Mouse (Mus musculus): ENCODE measurements around the gene Rhot2. TPM values are rescaled to one million over a fixed set of nuclear protein-coding genes. Genes with fewer than 3 reads are reported as not detected.
"Not testable (repeated sequence)": the region's sequence is repeated elsewhere in the genome, so short reads cannot be mapped to it uniquely, and the experiment has no call there.

The Rhot2 gene
- polyA plus RNA-seq, 1 experiment from 2014 or later = 26.8 TPM

- no peak overlapping the region for H3K4me3 ChIP-seq
- H3K4me1 ChIP-seq = peaks cover 34% of the 10 kb centered on the region
- H3K9ac ChIP-seq = no peak overlapping the region
- H3K27me3 ChIP-seq = no peaks in the 10 kb centered on the region
- H3K4me2 ChIP-seq (replicated peaks) = no peak overlapping the region
- ATAC-seq (ENCODE audit: low FRiP score, low read depth) = no peak
- H3K27ac ChIP-seq = no peak overlapping the region
- H3K36me3 ChIP-seq = peaks cover 1% of the 10 kb centered on the region
- WGBS = 77% methylated on average over 3 of the region's 3 CpGs
- H3K9me3 ChIP-seq = no peaks in the 10 kb centered on the region
Measured at GRCm38 (mm10) chr17:25872676-25873075, 28.0 kb upstream of the Rhot2 start.

- ATAC-seq (ENCODE audit: low FRiP score, low read depth) = not testable (repeated sequence)
Measured at GRCm38 (mm10) chr17:25871566-25871965, 26.9 kb upstream of the Rhot2 start.

DNA sequence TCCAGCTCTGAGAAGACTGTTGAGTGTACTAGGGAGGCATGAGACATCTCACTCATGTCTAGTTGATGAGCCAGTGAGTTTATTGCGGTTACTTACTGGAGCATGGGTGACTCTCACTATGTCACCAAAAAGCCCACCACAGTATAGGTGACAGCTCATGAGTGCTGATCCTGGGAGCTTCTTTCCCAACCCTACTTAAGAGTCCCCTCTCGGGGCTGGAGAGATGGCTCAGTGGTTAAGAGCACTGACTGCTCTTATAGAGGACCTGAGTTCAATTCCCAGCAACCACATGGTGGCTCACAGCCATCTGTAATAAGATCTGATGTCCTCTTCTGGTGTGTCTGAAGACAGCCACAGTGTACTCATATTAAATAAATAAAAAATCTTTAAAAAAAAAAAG lies 25.3 kb upstream of the Rhot2 start:
- no peaks in the 10 kb centered on the region for H3K36me3 ChIP-seq
- peaks cover 22% of the 10 kb centered on the region for H3K4me1 ChIP-seq
- no peak overlapping the region for H3K9ac ChIP-seq
- no peaks in the 10 kb centered on the region for H3K27me3 ChIP-seq
- H3K4me2 ChIP-seq (replicated peaks) = no peak overlapping the region
- 85% methylated on average over 2 of the region's 2 CpGs for WGBS
- no peak overlapping the region for H3K27ac ChIP-seq
- ATAC-seq (ENCODE audit: low FRiP score, low read depth) = no peak
- H3K4me3 ChIP-seq = no peak overlapping the region
- no peaks in the 10 kb centered on the region for H3K9me3 ChIP-seq

More at GRCm38 (mm10) chr17:25871566-25871965, 26.9 kb upstream of the Rhot2 start:
- not testable (repeated sequence) for H3K9me3 ChIP-seq; H3K36me3 ChIP-seq; H3K4me2 ChIP-seq (replicated peaks); H3K27me3 ChIP-seq; H3K27ac ChIP-seq; H3K4me3 ChIP-seq; H3K9ac ChIP-seq
- H3K4me1 ChIP-seq = peaks cover 31% of the 10 kb centered on the region

DNA sequence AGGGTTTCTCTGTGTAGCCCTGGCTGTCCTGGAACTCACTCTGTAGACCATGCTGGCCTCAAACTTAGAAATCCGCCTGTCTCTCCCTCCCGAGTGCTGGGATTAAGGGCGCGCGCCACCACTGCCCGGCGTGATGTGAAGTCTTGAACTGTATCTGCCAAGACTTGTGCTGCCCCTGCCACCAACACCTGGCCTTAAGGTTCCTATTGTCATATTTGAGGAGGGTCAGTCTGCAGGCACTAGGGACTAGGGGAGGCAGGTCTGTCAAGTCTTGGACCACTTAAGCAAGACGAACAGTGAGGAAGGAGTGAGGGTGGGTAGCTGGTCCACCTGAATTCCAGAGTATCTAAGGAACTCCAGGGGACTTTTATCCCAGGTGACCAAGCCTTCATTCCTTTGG lies 24.8 kb upstream of the Rhot2 start:
- H3K4me2 ChIP-seq (replicated peaks) = no peak overlapping the region
- ATAC-seq (ENCODE audit: low FRiP score, low read depth) = no peak
- no peak overlapping the region for H3K27ac ChIP-seq
- no peaks in the 10 kb centered on the region for H3K36me3 ChIP-seq
- no peak overlapping the region for H3K4me3 ChIP-seq
- no peak overlapping the region for H3K9ac ChIP-seq
- WGBS = 91% methylated on average over 8 of the region's 8 CpGs
- peaks cover 22% of the 10 kb centered on the region for H3K4me1 ChIP-seq
- H3K27me3 ChIP-seq = no peaks in the 10 kb centered on the region
- no peaks in the 10 kb centered on the region for H3K9me3 ChIP-seq

DNA sequence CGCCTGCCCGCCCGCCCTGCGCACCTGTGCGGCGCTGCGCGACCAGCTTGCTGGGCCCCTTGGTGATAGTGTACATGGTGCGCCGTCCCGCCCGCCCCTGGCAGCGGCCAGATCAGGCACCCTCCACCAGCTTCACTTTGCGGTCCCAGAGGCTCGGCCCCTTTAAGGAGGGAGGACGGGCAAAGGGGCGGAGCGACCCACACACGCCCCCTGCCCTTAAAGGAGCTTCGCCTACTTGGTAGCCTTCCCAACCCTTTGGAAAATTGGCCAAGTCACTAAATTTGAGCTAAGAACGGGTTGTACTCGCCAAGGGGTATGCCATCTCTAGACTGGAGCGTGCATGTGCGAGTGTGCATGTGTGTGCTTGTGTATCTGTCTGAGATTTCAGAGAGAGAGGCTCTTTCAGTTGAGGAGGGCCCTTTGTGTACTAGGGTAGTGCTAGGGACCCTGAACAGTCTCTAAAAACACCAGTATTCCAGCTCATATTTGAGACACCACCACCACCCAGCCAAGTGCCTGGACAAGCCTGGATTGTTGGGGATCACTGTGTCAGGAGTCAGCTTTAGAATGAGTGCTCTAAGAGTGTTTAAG lies 24.0 kb upstream of the Rhot2 start, which contains the start of gene Mcrip2:
Gene Mcrip2, minus strand, starts transcription at position 164 of the 591 bp plus-strand sequence.
- Histone ChIP-seq H3K4me2 (replicated peaks) (peak within 1 kb of the TSS; percentile 99), H3K27me3 (no peaks in the 10 kb centered on the region), H3K4me3 (peak within 1 kb of the TSS; percentile 82), H3K36me3 (no peaks in the 10 kb centered on the region), H3K9me3 (no peaks in the 10 kb centered on the region), H3K27ac (peak within 1 kb of the TSS; percentile 63; the same call in 1 of the 2 replicates), H3K9ac (peak within 1 kb of the TSS; percentile 72), H3K4me1 (peaks cover 15% of the 10 kb centered on the region)
- ATAC-seq (ENCODE audit: low FRiP score, low read depth) = peak; percentile 87
- 1% methylated on average over 23 of the region's 24 CpGs for WGBS

GRCm38 (mm10) chr17:25867836-25868600 lies 23.4 kb upstream of the Rhot2 start:
- no peak overlapping the region for H3K27ac ChIP-seq
- peaks cover 15% of the 10 kb centered on the region for H3K4me1 ChIP-seq
- no peaks in the 10 kb centered on the region for H3K27me3 ChIP-seq
- peak overlapping the region; percentile 82 for H3K4me3 ChIP-seq
- WGBS = 1% methylated on average over 42 of the region's 42 CpGs
- H3K9me3 ChIP-seq = no peaks in the 10 kb centered on the region
- H3K9ac ChIP-seq = peak overlapping the region; percentile 72
- ATAC-seq (ENCODE audit: low FRiP score, low read depth) = peak; percentile 12; the same call in 1 of the 2 replicates
- peak overlapping the region; percentile 99 for H3K4me2 ChIP-seq (replicated peaks)
- H3K36me3 ChIP-seq = no peaks in the 10 kb centered on the region

GRCm38 (mm10) chr17:25867509-25867835 lies 22.8 kb upstream of the Rhot2 start:
- Histone ChIP-seq H3K4me1 (peaks cover 15% of the 10 kb centered on the region), H3K9me3 (no peaks in the 10 kb centered on the region), H3K9ac (peak overlapping the region; percentile 72), H3K4me2 (replicated peaks) (peak overlapping the region; percentile 99), H3K4me3 (peak overlapping the region; percentile 82), H3K27me3 (no peaks in the 10 kb centered on the region), H3K27ac (no peak overlapping the region), H3K36me3 (no peaks in the 10 kb centered on the region)
- 14% methylated on average over 7 of the region's 7 CpGs for WGBS
- ATAC-seq (ENCODE audit: low FRiP score, low read depth) = no peak

GRCm38 (mm10) chr17:25866172-25866571 lies 21.5 kb upstream of the Rhot2 start:
- ATAC-seq (ENCODE audit: low FRiP score, low read depth) = no peak
- no peak overlapping the region for H3K4me2 ChIP-seq (replicated peaks)
- peaks cover 22% of the 10 kb centered on the region for H3K4me1 ChIP-seq
- no peaks in the 10 kb centered on the region for H3K9me3 ChIP-seq
- H3K27me3 ChIP-seq = no peaks in the 10 kb centered on the region
- no peak overlapping the region for H3K4me3 ChIP-seq
- no peak overlapping the region for H3K27ac ChIP-seq
- 84% methylated on average over 3 of the region's 3 CpGs for WGBS
- H3K36me3 ChIP-seq = no peaks in the 10 kb centered on the region
- no peak overlapping the region for H3K9ac ChIP-seq

GRCm38 (mm10) chr17:25865288-25865687 lies 20.6 kb upstream of the Rhot2 start:
- H3K27ac ChIP-seq = no peak overlapping the region
- H3K4me2 ChIP-seq (replicated peaks) = no peak overlapping the region
- WGBS = 91% methylated on average over 11 of the region's 11 CpGs
- H3K9ac ChIP-seq = no peak overlapping the region
- H3K9me3 ChIP-seq = no peaks in the 10 kb centered on the region
- no peak overlapping the region for H3K4me3 ChIP-seq
- H3K27me3 ChIP-seq = no peaks in the 10 kb centered on the region
- ATAC-seq (ENCODE audit: low FRiP score, low read depth) = no peak
- peaks cover 30% of the 10 kb centered on the region for H3K4me1 ChIP-seq
- no peaks in the 10 kb centered on the region for H3K36me3 ChIP-seq

DNA sequence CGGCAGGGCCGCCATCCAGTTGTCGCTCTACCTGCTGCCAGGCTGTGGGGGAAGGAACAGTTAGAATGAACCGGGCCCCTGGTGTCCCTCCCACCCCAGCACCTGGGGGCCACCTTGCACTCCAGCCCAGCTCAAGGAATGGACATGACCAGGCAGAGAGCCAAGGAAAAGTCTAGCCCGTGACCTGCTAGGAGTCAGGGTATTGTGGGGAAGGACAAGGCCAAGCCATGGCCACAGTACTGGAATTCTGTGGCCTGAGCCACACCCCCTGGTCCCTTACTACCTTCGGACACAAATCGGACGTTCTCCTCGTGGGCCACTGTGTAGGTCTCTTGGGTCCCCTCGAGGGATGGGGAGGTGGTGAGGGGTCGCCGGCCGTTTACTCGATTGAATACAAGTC lies 19.7 kb upstream of the Rhot2 start:
- Histone ChIP-seq H3K9ac (peak overlapping the region; percentile 3; the same call in 1 of the 2 replicates), H3K27ac (no peak overlapping the region), H3K27me3 (no peaks in the 10 kb centered on the region), H3K4me2 (replicated peaks) (no peak overlapping the region), H3K9me3 (no peaks in the 10 kb centered on the region), H3K4me1 (peaks cover 33% of the 10 kb centered on the region), H3K36me3 (no peaks in the 10 kb centered on the region), H3K4me3 (no peak overlapping the region)
- WGBS = 90% methylated on average over 14 of the region's 14 CpGs
- ATAC-seq (ENCODE audit: low FRiP score, low read depth) = no peak

DNA sequence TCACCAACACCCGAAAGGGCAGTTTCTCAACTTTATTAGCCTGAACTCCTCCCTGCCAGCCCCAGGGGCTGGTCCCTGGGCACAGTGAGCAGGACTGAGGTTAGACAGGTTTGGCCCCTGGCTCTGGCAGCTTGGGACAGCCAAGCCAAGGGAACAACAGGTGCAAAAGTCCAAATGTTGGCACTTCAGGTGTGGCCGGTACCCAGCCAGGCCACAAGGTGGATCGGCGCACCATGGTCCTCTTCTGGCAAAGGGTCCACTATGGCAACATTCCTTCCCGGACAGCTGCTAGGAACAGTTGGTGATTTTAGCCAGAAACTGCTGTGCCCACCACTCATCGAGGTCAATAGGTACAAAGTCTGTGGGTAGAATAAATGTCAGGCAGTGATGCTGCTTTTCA lies 19.0 kb upstream of the Rhot2 start:
- Histone ChIP-seq H3K4me1 (peaks cover 29% of the 10 kb centered on the region), H3K36me3 (peaks cover 2% of the 10 kb centered on the region; the same call in 1 of the 2 replicates), H3K9me3 (no peaks in the 10 kb centered on the region), H3K27me3 (no peaks in the 10 kb centered on the region), H3K9ac (no peak overlapping the region), H3K27ac (no peak overlapping the region), H3K4me3 (no peak overlapping the region), H3K4me2 (replicated peaks) (no peak overlapping the region)
- WGBS = 83% methylated on average over 6 of the region's 6 CpGs
- no peak for ATAC-seq (ENCODE audit: low FRiP score, low read depth)

DNA sequence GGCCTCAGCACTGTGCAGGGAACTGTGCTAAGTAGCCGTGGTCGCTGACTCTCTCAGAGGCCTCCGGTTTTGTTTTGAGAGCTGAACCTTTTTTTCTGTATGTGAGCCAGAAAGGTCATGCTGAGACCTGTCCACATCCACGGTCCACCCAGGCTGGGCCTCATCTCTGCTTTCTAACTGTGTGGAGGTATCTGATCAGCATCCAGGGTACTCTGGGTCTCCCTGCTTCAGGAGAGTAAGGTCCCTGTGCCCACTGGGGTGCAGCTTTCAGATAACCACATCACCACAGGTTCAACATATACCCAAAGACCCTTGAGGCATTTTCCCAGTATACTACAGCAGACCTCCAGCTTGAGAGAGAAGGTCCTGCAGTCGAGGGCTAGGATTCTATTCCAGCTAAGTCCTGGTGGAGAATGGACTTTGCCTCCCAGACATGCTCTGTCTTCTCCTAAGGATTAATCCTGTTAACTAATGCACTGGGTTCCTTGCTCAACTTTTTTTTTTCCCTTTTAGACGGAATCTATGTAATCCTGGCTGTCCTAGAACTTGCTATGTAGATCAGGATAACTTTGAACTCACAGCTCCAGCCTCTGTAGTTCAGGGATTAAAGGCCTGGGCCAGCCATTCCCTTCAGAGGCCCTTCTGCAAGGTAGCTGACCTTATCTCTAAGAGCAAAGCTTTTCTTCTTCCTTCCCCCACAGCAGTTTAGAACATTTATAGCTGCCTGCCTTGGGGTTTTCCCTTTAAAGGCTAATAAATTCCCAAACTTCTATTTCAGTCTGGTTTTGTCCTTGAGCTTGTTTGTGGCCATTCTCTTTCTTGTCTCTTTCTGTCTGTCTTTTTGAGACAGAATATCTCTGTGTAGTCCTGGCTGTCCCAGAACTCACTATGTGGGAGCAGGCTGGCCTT lies 17.3 kb upstream of the Rhot2 start:
- Histone ChIP-seq H3K27me3 (no peaks in the 10 kb centered on the region), H3K9me3 (no peaks in the 10 kb centered on the region), H3K27ac (peak overlapping the region; percentile 83), H3K36me3 (peaks cover 5% of the 10 kb centered on the region), H3K4me3 (peak overlapping the region; percentile 72), H3K4me1 (peaks cover 18% of the 10 kb centered on the region), H3K9ac (peak overlapping the region; percentile 87), H3K4me2 (replicated peaks) (peak overlapping the region; percentile 91)
- no peak for ATAC-seq (ENCODE audit: low FRiP score, low read depth)
- 9% methylated on average over 6 of the region's 6 CpGs for WGBS
